Mouse (Mus musculus) CD4-positive, CD25-positive, alpha-beta regulatory T cell, adult 4 months (primary cell): ENCODE data around the gene Gpr34. TPM values are rescaled to one million over a fixed set of nuclear protein-coding genes. Genes with fewer than 3 reads are reported as not detected.

Experiments used
- ATAC-seq: one replicate; pipeline ENCODE4 v1.8.0; 2017
- polyA plus RNA-seq, 2 experiments: library from polyadenylated mRNA; unstranded; fragments of 100-300 nt; shearing (Covaris generic); gene quantifications; one replicate each; pipeline ENCODE4 v1.2.1; 2017

Gene Gpr34
- polyA plus RNA-seq, result 10 to 100 TPM; 39.1 to 41.9 TPM

GRCm38 (mm10) chrX:13631599-13632283 is at the start of gene Gpr34:
Gpr34 (plus strand) TSS chrX:13632089.
- ATAC-seq, result no peak

- no peak for ATAC-seq
These were observed 32.5 kb upstream of the Gpr34 start for GRCm38 (mm10) chrX:13599373-13599772.

- no peak for ATAC-seq
These were observed 31.9 kb upstream of the Gpr34 start for GRCm38 (mm10) chrX:13599966-13600365.

GRCm38 (mm10) chrX:13606741-13607140 is 25.1 kb upstream of the Gpr34 start:
- ATAC-seq, result no peak

- peak; percentile 82 for ATAC-seq
These were observed 24.1 kb upstream of the Gpr34 start for GRCm38 (mm10) chrX:13607752-13608151.

GRCm38 (mm10) chrX:13611114-13611513 is 20.8 kb upstream of the Gpr34 start:
- no peak for ATAC-seq

GRCm38 (mm10) chrX:13612115-13612514 is 19.8 kb upstream of the Gpr34 start:
- ATAC-seq, result no peak

- no peak for ATAC-seq
These were observed 15.2 kb upstream of the Gpr34 start for GRCm38 (mm10) chrX:13616726-13617125.

GRCm38 (mm10) chrX:13617294-13617693 is 14.6 kb upstream of the Gpr34 start:
- no peak for ATAC-seq

GRCm38 (mm10) chrX:13618476-13618875 is 13.4 kb upstream of the Gpr34 start:
- ATAC-seq, result peak; percentile 56

- ATAC-seq, result no peak
These were observed 10.4 kb upstream of the Gpr34 start for GRCm38 (mm10) chrX:13621473-13621872.

- peak; percentile 65 for ATAC-seq
These were observed 9.2 kb upstream of the Gpr34 start for GRCm38 (mm10) chrX:13622654-13623053.

- no peak for ATAC-seq
These were observed 4.5 kb downstream of the Gpr34 start for GRCm38 (mm10) chrX:13636398-13636797.

GRCm38 (mm10) chrX:13638894-13639293 is 7.0 kb downstream of the Gpr34 start:
- no peak for ATAC-seq

- no peak for ATAC-seq
These were observed 20.0 kb downstream of the Gpr34 start for GRCm38 (mm10) chrX:13651889-13652288.

- peak; percentile 67 for ATAC-seq
These were observed 20.4 kb downstream of the Gpr34 start for GRCm38 (mm10) chrX:13652291-13652690.

GRCm38 (mm10) chrX:13655005-13655421 is 23.1 kb downstream of the Gpr34 start:
- ATAC-seq, result peak; percentile 24

- ATAC-seq, result peak; percentile 35
These were observed 24.0 kb downstream of the Gpr34 start for GRCm38 (mm10) chrX:13655906-13656305.

- ATAC-seq, result peak; percentile 9
These were observed 24.8 kb downstream of the Gpr34 start for GRCm38 (mm10) chrX:13656721-13657120.

GRCm38 (mm10) chrX:13658616-13659140 is 26.8 kb downstream of the Gpr34 start:
- no peak for ATAC-seq

GRCm38 (mm10) chrX:13659201-13659890 is 27.5 kb downstream of the Gpr34 start:
- ATAC-seq, result no peak

- no peak for ATAC-seq
These were observed 29.2 kb downstream of the Gpr34 start, which contains the start of gene Gpr82 for GRCm38 (mm10) chrX:13661063-13661462. Gpr82 (plus strand) TSS chrX:13661363.

- ATAC-seq, result no peak
These were observed 37.0 kb downstream of the Gpr34 start for GRCm38 (mm10) chrX:13668867-13669266.

- no peak for ATAC-seq
These were observed 38.5 kb downstream of the Gpr34 start for GRCm38 (mm10) chrX:13670342-13670741.
